ENCODE assay signal across 32 mouse cellular contexts in genomic region chrX:11732371-11732770, GRCm38 (mm10).
DNase-seq lines count a peak whose midpoint lies in the region; ATAC-seq and TF ChIP-seq lines count a peak whose summit lies in the region.
"Had no signal": no experiment of that assay in that cellular context is flagged by ENCODE, and none has a peak within 500 bp of the region (broad histone marks: within the 10 kb centered on the region; RNA-seq: fewer than 3 reads in every experiment).

No protein-coding gene starts in this region.

- no peaks in the 10 kb centered on the region for H3K9me3 ChIP-seq in forebrain, embryonic 16.5 days (ENCODE audit: control insufficient read depth, low read length)
- H3K9me3 ChIP-seq in forebrain, embryonic 12.5 days: no peaks in the 10 kb centered on the region
- no peaks in the 10 kb centered on the region for H3K9me3 ChIP-seq in hindbrain, postnatal 0 days (ENCODE audit: low read length)
- H3K9me3 ChIP-seq in hindbrain, embryonic 11.5 days (ENCODE audit: control insufficient read depth, low read length): no peaks in the 10 kb centered on the region
- H3K9me3 ChIP-seq: embryonic facial prominence, embryonic 12.5 days; heart, embryonic 13.5 days; hindbrain, embryonic 15.5 days; kidney, embryonic 15.5 days; liver, embryonic 12.5 days; midbrain, embryonic 15.5 days; neural tube, embryonic 12.5 days had no signal

- H3K4me1 ChIP-seq in forebrain, embryonic 16.5 days (replicated peaks; ENCODE audit: control insufficient read depth, insufficient read depth, low read length): peaks cover 16% of the 10 kb centered on the region
- peaks cover 16% of the 10 kb centered on the region for H3K4me1 ChIP-seq in forebrain, embryonic 12.5 days
- no peaks in the 10 kb centered on the region for H3K4me1 ChIP-seq in hindbrain, postnatal 0 days (ENCODE audit: insufficient read depth, low read length)
- 0 out of 2 replicates have a peak, but pooled peaks cover 3% of the 10 kb centered on the region for H3K4me1 ChIP-seq in hindbrain, embryonic 11.5 days (replicated peaks; ENCODE audit: control insufficient read depth, insufficient read depth, low read length)
- H3K4me1 ChIP-seq in lung, adult 2 months (ENCODE audit: control insufficient read depth, insufficient read depth, low read length): no peaks in the 10 kb centered on the region; the same call in 1 of the 2 replicates

- no peaks in the 10 kb centered on the region for H3K36me3 ChIP-seq in forebrain, embryonic 16.5 days (ENCODE audit: control insufficient read depth, insufficient read depth)
- H3K36me3 ChIP-seq in forebrain, embryonic 12.5 days (replicated peaks): no peaks in the 10 kb centered on the region
- no peaks in the 10 kb centered on the region for H3K36me3 ChIP-seq in hindbrain, postnatal 0 days (ENCODE audit: insufficient read depth, low read length)
- H3K36me3 ChIP-seq in hindbrain, embryonic 11.5 days (ENCODE audit: control insufficient read depth, insufficient read depth, low read length): no peaks in the 10 kb centered on the region
- H3K36me3 ChIP-seq: embryonic facial prominence, embryonic 12.5 days; heart, embryonic 13.5 days; hindbrain, embryonic 15.5 days; kidney, embryonic 15.5 days; liver, embryonic 12.5 days; midbrain, embryonic 15.5 days; neural tube, embryonic 12.5 days had no signal

- no peak for TF ChIP-seq CTCF in hindbrain, postnatal 0 days (IDR thresholded peaks at IDR 0.05; ENCODE audit: low read depth)
- TF ChIP-seq CTCF in brain, embryonic 14.5 days (IDR thresholded peaks at IDR 0.05; ENCODE audit: borderline replicate concordance, extremely low read depth, insufficient read depth, insufficient read length): no peak
- TF ChIP-seq CTCF in lung, adult 2 months (IDR thresholded peaks at IDR 0.05; ENCODE audit: insufficient read depth, low read length): no peak

- H3K9ac ChIP-seq in forebrain, embryonic 16.5 days (replicated peaks; ENCODE audit: low read depth, low read length): no peak overlapping the region
- no peak overlapping the region for H3K9ac ChIP-seq in forebrain, embryonic 12.5 days
- no peak overlapping the region for H3K9ac ChIP-seq in hindbrain, postnatal 0 days (replicated peaks; ENCODE audit: low read length)
- no peak overlapping the region for H3K9ac ChIP-seq in hindbrain, embryonic 11.5 days (ENCODE audit: low read depth, low read length)
- H3K9ac ChIP-seq: embryonic facial prominence, embryonic 12.5 days; heart, embryonic 13.5 days; hindbrain, embryonic 15.5 days; kidney, embryonic 15.5 days; liver, embryonic 12.5 days; liver, postnatal 0 days; midbrain, embryonic 15.5 days; neural tube, embryonic 12.5 days had no signal

- no peak overlapping the region for H3K27ac ChIP-seq in forebrain, embryonic 16.5 days (ENCODE audit: low read length)
- no peak overlapping the region for H3K27ac ChIP-seq in forebrain, embryonic 12.5 days
- no peak overlapping the region for H3K27ac ChIP-seq in hindbrain, postnatal 0 days
- H3K27ac ChIP-seq in hindbrain, embryonic 11.5 days (ENCODE audit: low read depth, low read length): no peak overlapping the region
- H3K27ac ChIP-seq: embryonic facial prominence, embryonic 12.5 days; heart, adult 2 months; heart, embryonic 13.5 days; hindbrain, embryonic 15.5 days; kidney, embryonic 15.5 days; layer of hippocampus, adult 2 months; left cerebral cortex, adult 2 months; liver, embryonic 12.5 days; midbrain, embryonic 15.5 days; neural tube, embryonic 12.5 days; stomach, postnatal 0 days had no signal

- DNase-seq in cerebellum, postnatal 14 days: peak; percentile 37 to 67
- DNase-seq in cerebellum, adult 9-10 months: no peak
- DNase-seq in hindbrain, postnatal 0 days (ENCODE audit: low spot score): peak; percentile 48
- no peak for DNase-seq in hindbrain, embryonic 11.5 days (ENCODE audit: low spot score)
- peak; percentile 60 for DNase-seq in brain, embryonic 14.5 days (ENCODE audit: low read depth)
- DNase-seq in lung, adult 2 months: no peak
- DNase-seq: adrenal gland, postnatal 36 days; embryo, embryonic 11 days; gastrocnemius, postnatal 25 days; kidney, adult 18-20 months; kidney, postnatal 25 days; liver, postnatal 0 days; lung, postnatal 4 days; right cerebral cortex, adult 18-20 months; thymus, adult 18-20 months; thymus, postnatal 25 days had no signal

- no peak for TF ChIP-seq POLR2A in brain, embryonic 14.5 days (IDR thresholded peaks at IDR 0.05; ENCODE audit: borderline replicate concordance, extremely low read depth, insufficient read depth, insufficient read length, poor library complexity, severe bottlenecking)
- TF ChIP-seq POLR2A in lung, adult 2 months (IDR thresholded peaks at IDR 0.05; ENCODE audit: borderline replicate concordance, extremely low read depth, low read depth, low read length): no peak

- no peak overlapping the region for H3K4me3 ChIP-seq in forebrain, embryonic 16.5 days (replicated peaks; ENCODE audit: low read length)
- no peak overlapping the region for H3K4me3 ChIP-seq in forebrain, embryonic 12.5 days (replicated peaks)
- no peak overlapping the region for H3K4me3 ChIP-seq in hindbrain, postnatal 0 days (ENCODE audit: low read length)
- H3K4me3 ChIP-seq in hindbrain, embryonic 11.5 days (ENCODE audit: low read depth, low read length): no peak overlapping the region
- H3K4me3 ChIP-seq in lung, adult 2 months (replicated peaks; ENCODE audit: extremely low read depth, low read depth, low read length): no peak overlapping the region
- H3K4me3 ChIP-seq: embryonic facial prominence, embryonic 12.5 days; heart, adult 2 months; heart, embryonic 13.5 days; hindbrain, embryonic 15.5 days; kidney, embryonic 15.5 days; layer of hippocampus, adult 2 months; left cerebral cortex, adult 2 months; liver, embryonic 12.5 days; midbrain, embryonic 15.5 days; myocyte; neural tube, embryonic 12.5 days had no signal

- WGBS in forebrain, embryonic 16.5 days: 80% methylated on average over 2 of the region's 2 CpGs
- 90% methylated on average over 2 of the region's 2 CpGs for WGBS in forebrain, embryonic 12.5 days
- 75% methylated on average over 2 of the region's 2 CpGs for WGBS in hindbrain, postnatal 0 days
- WGBS in hindbrain, embryonic 11.5 days: 95% methylated on average over 2 of the region's 2 CpGs
- WGBS in lung, adult 2 months: 83% methylated on average over 2 of the region's 2 CpGs

- 0 out of 2 replicates have a peak, but pooled peaks have one; percentile 8 for ATAC-seq in forebrain, embryonic 16.5 days
- no peak for ATAC-seq in forebrain, embryonic 12.5 days (ENCODE audit: low FRiP score)
- no peak for ATAC-seq in hindbrain, postnatal 0 days
- no peak for ATAC-seq in hindbrain, embryonic 11.5 days (ENCODE audit: low FRiP score)
- ATAC-seq: liver, embryonic 12.5 days; liver, postnatal 0 days; lung, postnatal 0 days; midbrain, embryonic 15.5 days; Patski had no signal

- no peaks in the 10 kb centered on the region for H3K27me3 ChIP-seq in forebrain, embryonic 16.5 days (replicated peaks; ENCODE audit: control insufficient read depth, insufficient read depth, low read length)
- H3K27me3 ChIP-seq in forebrain, embryonic 12.5 days: peaks cover 60% of the 10 kb centered on the region
- H3K27me3 ChIP-seq in hindbrain, postnatal 0 days (ENCODE audit: insufficient read depth, low read length): no peaks in the 10 kb centered on the region
- peaks cover 9% of the 10 kb centered on the region; the same call in 1 of the 2 replicates for H3K27me3 ChIP-seq in hindbrain, embryonic 11.5 days (ENCODE audit: control insufficient read depth, insufficient read depth, low read length)
- H3K27me3 ChIP-seq: neural tube, embryonic 12.5 days had no signal

- no peak overlapping the region for H3K4me2 ChIP-seq in forebrain, embryonic 16.5 days (ENCODE audit: low read length)
- H3K4me2 ChIP-seq in forebrain, embryonic 12.5 days: no peak overlapping the region
- no peak overlapping the region for H3K4me2 ChIP-seq in hindbrain, postnatal 0 days (ENCODE audit: low read depth, low read length)
- H3K4me2 ChIP-seq in hindbrain, embryonic 11.5 days (replicated peaks; ENCODE audit: low read depth, low read length): no peak overlapping the region
- H3K4me2 ChIP-seq: embryonic facial prominence, embryonic 12.5 days; heart, embryonic 13.5 days; hindbrain, embryonic 15.5 days; kidney, embryonic 15.5 days; liver, embryonic 12.5 days; midbrain, embryonic 15.5 days; neural tube, embryonic 12.5 days had no signal

Comparison
In these comparisons a context has a peak if more than half of its experiments do, and no peak if none do; other contexts are left out.
1. DNase-seq: peak in cerebellum, postnatal 14 days (2 of 2), hindbrain, postnatal 0 days (single experiment) and brain, embryonic 14.5 days (single experiment); none in cerebellum, adult 9-10 months (single experiment), hindbrain, embryonic 11.5 days (single experiment) and lung, adult 2 months (single experiment).